Mouse (Mus musculus): ENCODE results near the gene Myo1d. TPM values are rescaled to one million over a fixed set of nuclear protein-coding genes. Genes with fewer than 3 reads are reported as not detected.

Gene Myo1d
- total RNA-seq, 2 experiments from 2014 or later = 28.2 to 30.7 TPM

GRCm38 (mm10) chr11:80504519-80505385, 275.1 kb downstream of the Myo1d start:
- DNase-seq = no peak

- no peak for DNase-seq
Observed at GRCm38 (mm10) chr11:80503726-80504452, 275.9 kb downstream of the Myo1d start.

GRCm38 (mm10) chr11:80503281-80503680, 276.5 kb downstream of the Myo1d start:
- DNase-seq = no peak

GRCm38 (mm10) chr11:80499550-80499952, 280.3 kb downstream of the Myo1d start:
- no peak for DNase-seq

GRCm38 (mm10) chr11:80498328-80499070, 281.3 kb downstream of the Myo1d start:
- DNase-seq = no peak

GRCm38 (mm10) chr11:80497225-80497919, 282.5 kb downstream of the Myo1d start:
- no peak for DNase-seq

GRCm38 (mm10) chr11:80496640-80497039, 283.2 kb downstream of the Myo1d start:
- no peak for DNase-seq

- no peak for DNase-seq
Observed at GRCm38 (mm10) chr11:80495972-80496371, 283.9 kb downstream of the Myo1d start.

GRCm38 (mm10) chr11:80494852-80495251, 285.0 kb downstream of the Myo1d start:
- no peak for DNase-seq

GRCm38 (mm10) chr11:80493186-80493585, 286.6 kb downstream of the Myo1d start:
- DNase-seq = no peak

GRCm38 (mm10) chr11:80490831-80491230, 289.0 kb downstream of the Myo1d start:
- DNase-seq = no peak

- DNase-seq = no peak
Observed at GRCm38 (mm10) chr11:80489882-80490196, 290.0 kb downstream of the Myo1d start.

- no peak for DNase-seq
Observed at GRCm38 (mm10) chr11:80489172-80489881, 290.5 kb downstream of the Myo1d start.

- DNase-seq = no peak
Observed at GRCm38 (mm10) chr11:80487904-80488587, 291.8 kb downstream of the Myo1d start.

- no peak for DNase-seq
Observed at GRCm38 (mm10) chr11:80485622-80486206, 294.1 kb downstream of the Myo1d start.

- no peak for DNase-seq
Observed at GRCm38 (mm10) chr11:80485120-80485551, 294.7 kb downstream of the Myo1d start.

- no peak for DNase-seq
Observed at GRCm38 (mm10) chr11:80484191-80484791, 295.5 kb downstream of the Myo1d start.

- no peak for DNase-seq
Observed at GRCm38 (mm10) chr11:80483536-80484067, 296.2 kb downstream of the Myo1d start.

GRCm38 (mm10) chr11:80482921-80483320, 296.9 kb downstream of the Myo1d start:
- DNase-seq = no peak

- DNase-seq = no peak
Observed at GRCm38 (mm10) chr11:80482347-80482746, 297.5 kb downstream of the Myo1d start.

All from adrenal gland, postnatal 10 days (tissue).